Mouse (Mus musculus): ENCODE results near the gene Fpr3.
"Not testable (repeated sequence)": the region's sequence is repeated elsewhere in the genome, so short reads cannot be mapped to it uniquely, and the experiment has no call there.

The Fpr3 gene

GRCm38 (mm10) chr17:17882672-17883071 is 5.0 kb upstream of the Fpr3 start:
- in situ Hi-C loops (cut with MboI, MseI): no loop called here

- in situ Hi-C loops (cut with MboI, MseI): no loop called here
Measured at GRCm38 (mm10) chr17:17883840-17884239, 3.8 kb upstream of the Fpr3 start, which contains the start of gene Fpr1. Fpr1 (minus strand) TSS chr17:17883940.

- in situ Hi-C loops (cut with MboI, MseI): no loop called here
Measured at GRCm38 (mm10) chr17:17889732-17890425, 2.2 kb downstream of the Fpr3 start.

- in situ Hi-C loops (cut with MboI, MseI): loop anchor here (5.0 kb wide), 1 partner anchor 129 kb away; no protein-coding TSS in a partner anchor
Measured at GRCm38 (mm10) chr17:17896039-17896438, 8.4 kb downstream of the Fpr3 start.

GRCm38 (mm10) chr17:17899268-17899667 is 11.6 kb downstream of the Fpr3 start:
- in situ Hi-C loops (cut with MboI, MseI): loop anchor here (5.0 kb wide), 1 partner anchor 132 kb away; no protein-coding TSS in a partner anchor

- in situ Hi-C loops (cut with MboI, MseI): no loop called here
Measured at GRCm38 (mm10) chr17:17900768-17901167, 13.1 kb downstream of the Fpr3 start.

GRCm38 (mm10) chr17:17909636-17910421 is 22.2 kb downstream of the Fpr3 start:
- in situ Hi-C loops (cut with MboI, MseI): no loop called here

GRCm38 (mm10) chr17:17912618-17913017 is 25.0 kb downstream of the Fpr3 start:
- in situ Hi-C loops (cut with MboI, MseI): not testable (repeated sequence)

GRCm38 (mm10) chr17:17917376-17917775 is 29.7 kb downstream of the Fpr3 start:
- in situ Hi-C loops (cut with MboI, MseI): no loop called here

- in situ Hi-C loops (cut with MboI, MseI): no loop called here
Measured at GRCm38 (mm10) chr17:17917782-17918181, 30.1 kb downstream of the Fpr3 start.

- in situ Hi-C loops (cut with MboI, MseI): no loop called here
Measured at GRCm38 (mm10) chr17:17973443-17973842, 85.8 kb downstream of the Fpr3 start.

- in situ Hi-C loops (cut with MboI, MseI): not testable (repeated sequence)
Measured at GRCm38 (mm10) chr17:17981232-17981631, 93.6 kb downstream of the Fpr3 start.

GRCm38 (mm10) chr17:18004752-18005151 is 117.1 kb downstream of the Fpr3 start:
- in situ Hi-C loops (cut with MboI, MseI): no loop called here

All from regulatory T cell (primary cell).